Mouse (Mus musculus) hindbrain, postnatal 0 days (tissue): ENCODE data around the gene Htra2. TPM values are rescaled to one million over a fixed set of nuclear protein-coding genes. Genes with fewer than 3 reads are reported as not detected.

ENCODE experiments used
- ATAC-seq: fragments of 200-750 bp; cut with Nextera tagmentation; 2 replicates; pipeline ENCODE4 v1.8.0; 2017; ENCODE audit warnings: mild to moderate bottlenecking, moderate TSS enrichment, moderate library complexity
- DNase-seq: peaks from one replicate; pipeline ENCODE4 v3.0.0-alpha.2; 2015; ENCODE audit warnings: low spot score
- H3K27ac ChIP-seq: fragments of 300-500 bp; sonication (generic); 2 replicates; pipeline ENCODE4 v1.5.1; 2014; ENCODE audit warnings: mild to moderate bottlenecking
- H3K27me3 ChIP-seq: fragments of 300-500 bp; sonication (generic); 2 replicates; pipeline ENCODE4 v1.6.1; 2014; ENCODE audit warnings: low read length, mixed read lengths; ENCODE audit not compliant: insufficient read depth
- H3K36me3 ChIP-seq: fragments of 300-500 bp; sonication (generic); 2 replicates; pipeline ENCODE4 v1.6.1; 2014; ENCODE audit warnings: low read length, mixed read lengths; ENCODE audit not compliant: insufficient read depth
- H3K4me1 ChIP-seq: fragments of 300-500 bp; sonication (generic); 2 replicates; pipeline ENCODE4 v1.6.1; 2014; ENCODE audit warnings: antibody characterized with exemption, low read length, mixed read lengths; ENCODE audit not compliant: insufficient read depth
- H3K4me2 ChIP-seq: fragments of 300-500 bp; sonication (generic); 2 replicates; pipeline ENCODE4 v1.6.1; 2014; ENCODE audit warnings: low read depth, mild to moderate bottlenecking, low read length, moderate library complexity, mixed read lengths
- H3K4me3 ChIP-seq: fragments of 300-500 bp; sonication (generic); 2 replicates; pipeline ENCODE4 v1.5.1; 2014; ENCODE audit warnings: low read length
- H3K9ac ChIP-seq: fragments of 300-500 bp; sonication (generic); replicated peaks from 2 replicates; pipeline ENCODE4 v1.6.1; 2014; ENCODE audit warnings: mild to moderate bottlenecking, low read length, moderate library complexity, mixed read lengths
- H3K9me3 ChIP-seq: fragments of 300-500 bp; sonication (generic); 2 replicates; pipeline ENCODE4 v1.6.1; 2016; ENCODE audit warnings: low read length, mixed read lengths
- CTCF ChIP-seq: IDR thresholded peaks from 2 replicates; pipeline ENCODE4 v1.5.1; 2016; ENCODE audit warnings: antibody characterized with exemption, control low read depth, low read depth
- WGBS: fragments of 180-500 bp; shearing (Covaris S2); extraction: QIAGEN DNeasy Blood & Tissue Kit; methylation state at CpG from one replicate; pipeline ENCODE4 v1.1.7; 2014; 5-methylcytosine and 5-hydroxymethylcytosine counted together
- polyA plus RNA-seq: library from polyadenylated mRNA; unstranded; fragments of >200 nt; fragmentation: Nextera tagmentation; extraction: Ambion mirVana; gene quantifications from 2 replicates; pipeline ENCODE4 v1.2.1, GENCODE M21; 2015
- total RNA-seq: library from RNA; depleted of rRNA; stranded (reverse); fragments of >200 nt; gene quantifications from 2 replicates; pipeline ENCODE4 v1.2.3, GENCODE M21; 2014

Htra2 gene
- total and polyA plus RNA-seq, 2 experiments from 2014 or later: 48.4 to 82.9 TPM

DNA sequence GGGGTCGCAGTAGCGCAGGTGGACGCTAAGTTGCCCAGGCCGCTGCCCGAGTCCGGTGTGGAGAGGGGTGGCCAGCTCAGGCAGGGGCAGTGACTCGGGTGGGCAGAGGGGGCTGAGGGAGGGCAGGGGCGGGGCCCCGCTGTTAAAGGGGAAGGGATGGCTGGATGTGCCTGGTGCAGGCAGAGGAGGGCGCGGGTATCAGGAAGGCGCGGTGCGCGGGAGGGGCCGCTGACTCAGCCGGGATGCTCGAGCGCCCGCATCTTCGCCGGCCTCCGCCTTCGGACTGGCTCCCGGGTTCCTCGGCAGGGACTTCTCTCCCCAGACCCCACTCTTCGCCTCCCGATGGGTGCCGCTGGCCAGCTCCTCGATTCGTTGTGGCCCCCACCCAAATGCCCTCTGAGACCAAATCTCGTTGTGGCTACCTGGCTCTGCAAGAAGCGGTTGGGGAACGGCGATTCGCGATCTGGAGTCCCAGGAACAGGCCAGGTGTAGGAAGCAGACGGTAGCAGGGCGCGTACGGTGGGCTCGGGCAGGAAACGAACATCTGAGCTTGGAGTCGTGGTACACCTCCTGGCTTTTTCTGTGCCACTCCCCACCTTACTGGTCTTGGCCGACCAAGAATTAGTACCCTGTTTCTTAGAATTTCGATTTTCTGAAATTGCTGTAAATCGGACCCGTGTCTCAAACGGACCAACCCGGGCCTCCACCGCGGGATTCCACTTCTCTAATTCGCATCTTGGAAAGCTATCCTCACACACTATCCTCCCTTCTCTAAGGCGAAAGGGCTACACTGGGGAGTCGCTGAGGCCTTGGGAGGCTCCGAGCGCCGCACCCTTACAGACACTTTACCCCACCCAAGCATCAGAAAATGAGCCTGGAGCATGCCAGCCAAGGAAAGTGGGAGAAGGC is 15.5 kb upstream of the Htra2 start:
- Histone ChIP-seq H3K4me2 (no peak overlapping the region; the same call in 1 of the 2 replicates), H3K4me3 (peak overlapping the region; percentile 1; the same call in 1 of the 2 replicates), H3K36me3 (no peaks in the 10 kb centered on the region), H3K4me1 (no peaks in the 10 kb centered on the region), H3K9me3 (no peaks in the 10 kb centered on the region), H3K27ac (no peak overlapping the region), H3K27me3 (peaks cover 89% of the 10 kb centered on the region), H3K9ac (no peak overlapping the region)
- DNase-seq (no peak), ATAC-seq (no peak)
- no peak for TF ChIP-seq CTCF
- 2% methylated on average over 56 of the region's 58 CpGs for WGBS

DNA sequence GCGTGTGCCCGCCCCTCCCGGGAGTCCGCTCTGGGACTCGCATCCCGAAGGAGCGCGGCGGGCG is 15.0 kb upstream of the Htra2 start, which contains the start of gene Tlx2:
Tlx2 (minus strand) TSS at position 47 of the 64 bp plus-strand sequence.
- no peaks in the 10 kb centered on the region for H3K4me1 ChIP-seq
- no peak within 1 kb of the TSS; the same call in 1 of the 2 replicates for H3K4me2 ChIP-seq
- H3K4me3 ChIP-seq: peak within 1 kb of the TSS; percentile 23
- H3K36me3 ChIP-seq: no peaks in the 10 kb centered on the region
- no peak for ATAC-seq
- no peak within 1 kb of the TSS for H3K27ac ChIP-seq
- no peak for TF ChIP-seq CTCF
- H3K9me3 ChIP-seq: no peaks in the 10 kb centered on the region
- DNase-seq: no peak
- H3K27me3 ChIP-seq: peaks cover 89% of the 10 kb centered on the region
- no peak within 1 kb of the TSS for H3K9ac ChIP-seq
- WGBS: 0% methylated on average over 9 of the region's 10 CpGs

- ATAC-seq (no peak), DNase-seq (no peak)
- no peak overlapping the region for H3K27ac ChIP-seq
- H3K4me2 ChIP-seq: no peak overlapping the region; the same call in 1 of the 2 replicates
- WGBS: under 1% methylated on average over 61 of the region's 69 CpGs
- no peak overlapping the region for H3K9ac ChIP-seq
- no peak for TF ChIP-seq CTCF
- no peaks in the 10 kb centered on the region for H3K4me1 ChIP-seq
- H3K27me3 ChIP-seq: peaks cover 89% of the 10 kb centered on the region
- no peaks in the 10 kb centered on the region for H3K9me3 ChIP-seq
- H3K36me3 ChIP-seq: no peaks in the 10 kb centered on the region
- H3K4me3 ChIP-seq: peak overlapping the region; percentile 1; the same call in 1 of the 2 replicates
Measured at GRCm38 (mm10) chr6:83069488-83070246, 14.6 kb upstream of the Htra2 start.

DNA sequence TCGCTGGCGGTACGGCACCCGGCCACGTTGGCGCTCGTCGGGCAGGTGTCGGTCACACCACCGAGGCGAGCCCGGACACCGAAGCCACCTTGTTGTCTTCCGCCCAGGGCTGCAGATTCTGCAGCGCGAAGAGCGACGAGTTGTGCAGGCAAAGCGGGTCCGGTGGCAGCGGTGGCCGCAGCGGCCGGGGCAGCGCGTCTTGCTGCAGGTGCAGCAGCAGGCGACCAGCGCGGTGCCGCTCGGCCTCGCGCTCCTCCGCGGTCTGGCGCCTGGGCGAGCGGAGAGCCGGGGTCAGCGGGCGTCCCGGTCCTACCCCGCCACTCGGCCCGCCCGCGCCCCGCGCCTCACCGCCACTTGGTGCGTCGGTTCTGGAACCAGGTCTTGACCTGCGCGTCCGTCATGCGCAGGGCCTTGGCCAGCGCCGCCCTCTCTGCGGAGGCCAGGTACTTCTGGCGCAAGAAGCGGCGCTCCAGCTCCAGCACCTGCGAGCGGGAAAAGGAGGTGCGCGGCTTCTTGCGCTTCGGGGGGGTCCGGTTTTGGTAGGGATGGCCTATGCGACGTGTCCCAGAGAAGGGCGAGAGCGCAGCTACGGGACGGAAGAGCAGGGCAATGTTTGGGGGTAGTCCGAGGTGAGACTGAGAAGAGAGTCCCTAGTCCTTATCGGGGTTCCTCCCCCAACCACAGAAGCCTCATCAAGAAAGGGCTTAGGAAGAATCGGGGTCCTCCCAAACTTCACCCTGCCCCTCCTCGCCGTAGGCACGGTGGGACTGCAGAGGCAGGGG is 13.8 kb upstream of the Htra2 start:
- Histone ChIP-seq H3K4me3 (peak overlapping the region; percentile 23), H3K36me3 (no peaks in the 10 kb centered on the region), H3K27me3 (peaks cover 89% of the 10 kb centered on the region), H3K27ac (no peak overlapping the region), H3K4me2 (peak overlapping the region; percentile 30; the same call in 1 of the 2 replicates), H3K9me3 (no peaks in the 10 kb centered on the region), H3K9ac (no peak overlapping the region), H3K4me1 (no peaks in the 10 kb centered on the region)
- WGBS: 1% methylated on average over 67 of the region's 81 CpGs
- DNase-seq: no peak
- TF ChIP-seq CTCF: no peak
- no peak for ATAC-seq

- no peak for TF ChIP-seq CTCF
- no peak for ATAC-seq
- no peak overlapping the region for H3K9ac ChIP-seq
Measured at GRCm38 (mm10) chr6:83068221-83068620, 13.1 kb upstream of the Htra2 start.

GRCm38 (mm10) chr6:83066441-83066840 is 11.4 kb upstream of the Htra2 start:
- no peak overlapping the region for H3K9ac ChIP-seq
- WGBS: 28% methylated on average over 6 of the region's 6 CpGs
- no peaks in the 10 kb centered on the region for H3K4me1 ChIP-seq
- no peak for DNase-seq
- no peaks in the 10 kb centered on the region for H3K9me3 ChIP-seq
- peaks cover 93% of the 10 kb centered on the region for H3K27me3 ChIP-seq
- no peak for ATAC-seq
- no peak overlapping the region for H3K4me2 ChIP-seq
- no peak overlapping the region for H3K4me3 ChIP-seq
- no peak for TF ChIP-seq CTCF
- H3K36me3 ChIP-seq: no peaks in the 10 kb centered on the region
- H3K27ac ChIP-seq: no peak overlapping the region

More at GRCm38 (mm10) chr6:83068221-83068620, 13.1 kb upstream of the Htra2 start:
- no peak overlapping the region for H3K4me3 ChIP-seq
- H3K27ac ChIP-seq: no peak overlapping the region
- H3K36me3 ChIP-seq: no peaks in the 10 kb centered on the region
- H3K4me1 ChIP-seq: no peaks in the 10 kb centered on the region
- WGBS: 6% methylated on average over 8 of the region's 8 CpGs
- peaks cover 90% of the 10 kb centered on the region for H3K27me3 ChIP-seq
- H3K9me3 ChIP-seq: no peaks in the 10 kb centered on the region
- no peak overlapping the region for H3K4me2 ChIP-seq
- DNase-seq: no peak
